In genomic region chr13:21414231-21415212, GRCm38 (mm10) we compare ENCODE assay signal across 15 mouse cellular contexts. TPM values are rescaled to one million over a fixed set of nuclear protein-coding genes. Genes with fewer than 3 reads are reported as not detected.
DNase-seq lines count a peak whose midpoint lies in the region; ATAC-seq and TF ChIP-seq lines count a peak whose summit lies in the region.
"Had no signal": no experiment of that assay in that cellular context is flagged by ENCODE, and none has a peak within 500 bp of the region (broad histone marks: within the 10 kb centered on the region; RNA-seq: fewer than 3 reads in every experiment).

No protein-coding gene starts in this region.

- no peak overlapping the region for H3K4me2 ChIP-seq in kidney, embryonic 15.5 days
- H3K4me2 ChIP-seq in kidney, embryonic 14.5 days (replicated peaks; ENCODE audit: low read depth, low read length): no peak overlapping the region
- H3K4me2 ChIP-seq in liver, postnatal 0 days (ENCODE audit: low read depth, low read length): peak overlapping the region; percentile 61
- H3K4me2 ChIP-seq in kidney, embryonic 16.5 days (replicated peaks; ENCODE audit: low read depth, low read length): no peak overlapping the region
- H3K4me2 ChIP-seq: limb, embryonic 13.5 days; midbrain, embryonic 13.5 days had no signal

- H3K27ac ChIP-seq in kidney, embryonic 15.5 days: no peak overlapping the region
- no peak overlapping the region for H3K27ac ChIP-seq in kidney, embryonic 14.5 days (ENCODE audit: low read depth, low read length)
- H3K27ac ChIP-seq in liver, postnatal 0 days (ENCODE audit: low read depth): peak overlapping the region; percentile 82
- no peak overlapping the region for H3K27ac ChIP-seq in kidney, embryonic 16.5 days (ENCODE audit: low read length)
- H3K27ac ChIP-seq: forebrain, embryonic 10.5 days; layer of hippocampus, adult 2 months; limb, embryonic 13.5 days; midbrain, embryonic 13.5 days had no signal

- TF ChIP-seq EP300 in liver, postnatal 0 days (IDR thresholded peaks at IDR 0.05; ENCODE audit: low read depth): peak; percentile 67; the same call in 1 of the 2 replicates

- no peaks in the 10 kb centered on the region for H3K27me3 ChIP-seq in kidney, embryonic 15.5 days
- H3K27me3 ChIP-seq in kidney, embryonic 14.5 days (ENCODE audit: control insufficient read depth, insufficient read depth, low read length): no peaks in the 10 kb centered on the region
- no peaks in the 10 kb centered on the region for H3K27me3 ChIP-seq in liver, postnatal 0 days (ENCODE audit: insufficient read depth, low read length)
- no peaks in the 10 kb centered on the region for H3K27me3 ChIP-seq in kidney, embryonic 16.5 days (ENCODE audit: insufficient read depth, low read length)
- H3K27me3 ChIP-seq: limb, embryonic 13.5 days; midbrain, embryonic 13.5 days had no signal

- peak; percentile 15; the same call in 1 of the 2 replicates for ATAC-seq in kidney, embryonic 15.5 days (replicated peaks; ENCODE audit: low FRiP score)
- no peak for ATAC-seq in kidney, embryonic 14.5 days (ENCODE audit: low FRiP score, low TSS enrichment)
- ATAC-seq in erythroid progenitor cell, adult 5-6 weeks (replicated peaks; ENCODE audit: low FRiP score, poor library complexity, severe bottlenecking): peak; percentile 58; the same call in 1 of the 2 replicates
- peak; percentile 66 for ATAC-seq in liver, postnatal 0 days
- no peak for ATAC-seq in kidney, embryonic 16.5 days (ENCODE audit: low FRiP score, low TSS enrichment)
- ATAC-seq: midbrain, embryonic 13.5 days had no signal

- peak; percentile 39 for DNase-seq in MEL-GATA-1-ER (ENCODE audit: extremely low read depth, low read depth)
- no peak for DNase-seq in liver, postnatal 0 days
- DNase-seq in gastrocnemius, postnatal 4 days (ENCODE audit: low spot score in 2 of 2): no peak
- no peak for DNase-seq in cerebellum, adult 18-20 months
- DNase-seq: embryo, embryonic 11 days; kidney, adult 11 months; right cerebral cortex, adult 18-20 months had no signal

- H3K9ac ChIP-seq in kidney, embryonic 15.5 days: no peak overlapping the region
- no peak overlapping the region for H3K9ac ChIP-seq in kidney, embryonic 14.5 days (ENCODE audit: low read depth, low read length)
- H3K9ac ChIP-seq in liver, postnatal 0 days (replicated peaks): peak overlapping the region; percentile 41
- H3K9ac ChIP-seq in kidney, embryonic 16.5 days (replicated peaks; ENCODE audit: low read length): no peak overlapping the region
- H3K9ac ChIP-seq: limb, embryonic 13.5 days; midbrain, embryonic 13.5 days had no signal

- no peaks in the 10 kb centered on the region for H3K4me1 ChIP-seq in kidney, embryonic 15.5 days
- no peaks in the 10 kb centered on the region for H3K4me1 ChIP-seq in kidney, embryonic 14.5 days (ENCODE audit: control insufficient read depth, insufficient read depth, low read length)
- peaks cover 20% of the 10 kb centered on the region; the same call in 1 of the 2 replicates for H3K4me1 ChIP-seq in liver, postnatal 0 days (ENCODE audit: insufficient read depth)
- no peaks in the 10 kb centered on the region for H3K4me1 ChIP-seq in kidney, embryonic 16.5 days (ENCODE audit: insufficient read depth, low read length)
- H3K4me1 ChIP-seq: limb, embryonic 13.5 days; midbrain, embryonic 13.5 days had no signal

- no peak overlapping the region for H3K4me3 ChIP-seq in kidney, embryonic 15.5 days (replicated peaks)
- H3K4me3 ChIP-seq in kidney, embryonic 14.5 days (ENCODE audit: low read length): no peak overlapping the region
- 0 out of 2 replicates have a peak overlapping the region, but pooled peaks have one; percentile 8 for H3K4me3 ChIP-seq in liver, postnatal 0 days (ENCODE audit: low read depth, low read length)
- H3K4me3 ChIP-seq in kidney, embryonic 16.5 days (ENCODE audit: low read length): no peak overlapping the region
- H3K4me3 ChIP-seq: forebrain, embryonic 10.5 days; layer of hippocampus, adult 2 months; limb, embryonic 13.5 days; midbrain, embryonic 13.5 days had no signal

- no peaks in the 10 kb centered on the region for H3K36me3 ChIP-seq in kidney, embryonic 15.5 days
- no peaks in the 10 kb centered on the region for H3K36me3 ChIP-seq in kidney, embryonic 14.5 days (ENCODE audit: control insufficient read depth, insufficient read depth, low read length)
- no peaks in the 10 kb centered on the region for H3K36me3 ChIP-seq in liver, postnatal 0 days (replicated peaks; ENCODE audit: insufficient read depth, low read length)
- no peaks in the 10 kb centered on the region for H3K36me3 ChIP-seq in kidney, embryonic 16.5 days (ENCODE audit: insufficient read depth, low read length)
- H3K36me3 ChIP-seq: forebrain, embryonic 10.5 days; limb, embryonic 13.5 days; midbrain, embryonic 13.5 days had no signal

- WGBS in kidney, embryonic 15.5 days: 71% methylated on average over 15 of the region's 15 CpGs
- 74% methylated on average over 15 of the region's 15 CpGs for WGBS in kidney, embryonic 14.5 days
- 43% methylated on average over 15 of the region's 15 CpGs for WGBS in liver, postnatal 0 days (ENCODE audit: insufficient replicate concordance)
- WGBS in kidney, embryonic 16.5 days: 73% methylated on average over 14 of the region's 15 CpGs

- no peak for TF ChIP-seq CTCF in liver, postnatal 0 days (IDR thresholded peaks at IDR 0.05; ENCODE audit: low read depth)

- H3K9me3 ChIP-seq in kidney, embryonic 15.5 days (replicated peaks): no peaks in the 10 kb centered on the region
- no peaks in the 10 kb centered on the region for H3K9me3 ChIP-seq in kidney, embryonic 14.5 days (ENCODE audit: control insufficient read depth, low read length)
- no peaks in the 10 kb centered on the region for H3K9me3 ChIP-seq in liver, postnatal 0 days (ENCODE audit: low read length)
- no peaks in the 10 kb centered on the region for H3K9me3 ChIP-seq in kidney, embryonic 16.5 days (ENCODE audit: low read length)
- H3K9me3 ChIP-seq: forebrain, embryonic 10.5 days; limb, embryonic 13.5 days; midbrain, embryonic 13.5 days had no signal

RNA-seq across cellular contexts. Expression of gene Zkscan3, which starts 12.0 kb away (rescaled TPM):
- 82.5 and 84.2 TPM in 2 replicates for polyA plus RNA-seq in kidney, embryonic 15.5 days (2015; fragmentation: Nextera tagmentation; extraction: Ambion mirVana)
- polyA plus RNA-seq in kidney, embryonic 14.5 days (2014; fragmentation: Nextera tagmentation; extraction: Ambion mirVana): 73.9 and 80.4 TPM in 2 replicates
- total RNA-seq in erythroid progenitor cell, adult 5-6 weeks (2015; ENCODE audit: low replicate concordance): 33.5 and 39.4 TPM in 2 replicates
- 23.8 and 29.0 TPM in 2 replicates for total RNA-seq in erythroid progenitor cell, adult 5-6 weeks (2017; ENCODE audit: low replicate concordance)
- 22.2 and 24.6 TPM in 2 replicates for polyA plus RNA-seq in liver, postnatal 0 days (2015; fragmentation: Nextera tagmentation; extraction: Ambion mirVana)
- polyA plus RNA-seq in kidney, embryonic 16.5 days (2015; fragmentation: Nextera tagmentation; extraction: Ambion mirVana): 88.0 and 91.8 TPM in 2 replicates
- total RNA-seq in gastrocnemius, postnatal 4 days (2021): 10 to 100 TPM; 30.4 to 34.4 TPM

RNA-seq across cellular contexts. Expression of gene Pgbd1, which starts 26.3 kb away (rescaled TPM):
- polyA plus RNA-seq in kidney, embryonic 15.5 days (2015; fragmentation: Nextera tagmentation; extraction: Ambion mirVana): 3.6 and 3.9 TPM in 2 replicates
- polyA plus RNA-seq in kidney, embryonic 14.5 days (2014; fragmentation: Nextera tagmentation; extraction: Ambion mirVana): 3.4 and 4.9 TPM in 2 replicates
- not detected in 2 replicates for total RNA-seq in erythroid progenitor cell, adult 5-6 weeks (2015; ENCODE audit: low replicate concordance)
- not detected in 2 replicates for total RNA-seq in erythroid progenitor cell, adult 5-6 weeks (2017; ENCODE audit: low replicate concordance)
- polyA plus RNA-seq in liver, postnatal 0 days (2015; fragmentation: Nextera tagmentation; extraction: Ambion mirVana): 0.31 and 0.39 TPM in 2 replicates
- polyA plus RNA-seq in kidney, embryonic 16.5 days (2015; fragmentation: Nextera tagmentation; extraction: Ambion mirVana): 3.8 and 4.7 TPM in 2 replicates
- under 1 TPM; 0.29 to 0.49 TPM for total RNA-seq in gastrocnemius, postnatal 4 days (2021)

RNA-seq across cellular contexts. Expression of gene Zscan26, which starts 39.0 kb away (rescaled TPM):
- 32.6 and 37.0 TPM in 2 replicates for polyA plus RNA-seq in kidney, embryonic 15.5 days (2015; fragmentation: Nextera tagmentation; extraction: Ambion mirVana)
- 23.5 and 27.6 TPM in 2 replicates for polyA plus RNA-seq in kidney, embryonic 14.5 days (2014; fragmentation: Nextera tagmentation; extraction: Ambion mirVana)
- total RNA-seq in erythroid progenitor cell, adult 5-6 weeks (2015; ENCODE audit: low replicate concordance): 4.7 and 8.0 TPM in 2 replicates
- 0.98 and 3.2 TPM in 2 replicates for total RNA-seq in erythroid progenitor cell, adult 5-6 weeks (2017; ENCODE audit: low replicate concordance)
- polyA plus RNA-seq in liver, postnatal 0 days (2015; fragmentation: Nextera tagmentation; extraction: Ambion mirVana): 13.3 and 15.2 TPM in 2 replicates
- polyA plus RNA-seq in kidney, embryonic 16.5 days (2015; fragmentation: Nextera tagmentation; extraction: Ambion mirVana): 22.9 and 32.2 TPM in 2 replicates
- 10 to 100 TPM; 18.3 to 19.0 TPM for total RNA-seq in gastrocnemius, postnatal 4 days (2021)

RNA-seq across cellular contexts. Expression of gene Zscan12, which starts 51.9 kb away (rescaled TPM):
- polyA plus RNA-seq in kidney, embryonic 15.5 days (2015; fragmentation: Nextera tagmentation; extraction: Ambion mirVana): 12.4 and 12.7 TPM in 2 replicates
- polyA plus RNA-seq in kidney, embryonic 14.5 days (2014; fragmentation: Nextera tagmentation; extraction: Ambion mirVana): 10.9 and 15.5 TPM in 2 replicates
- total RNA-seq in erythroid progenitor cell, adult 5-6 weeks (2015; ENCODE audit: low replicate concordance): 2.9 TPM in 1 of 2 replicates, not detected in the other
- 0.98 and 3.3 TPM in 2 replicates for total RNA-seq in erythroid progenitor cell, adult 5-6 weeks (2017; ENCODE audit: low replicate concordance)
- polyA plus RNA-seq in liver, postnatal 0 days (2015; fragmentation: Nextera tagmentation; extraction: Ambion mirVana): 2.4 and 2.7 TPM in 2 replicates
- 12.9 and 13.9 TPM in 2 replicates for polyA plus RNA-seq in kidney, embryonic 16.5 days (2015; fragmentation: Nextera tagmentation; extraction: Ambion mirVana)
- 1 to 10 TPM; 8.2 to 8.5 TPM for total RNA-seq in gastrocnemius, postnatal 4 days (2021)

RNA-seq across cellular contexts. Expression of gene Nkapl, which starts 53.8 kb away (rescaled TPM):
- 2.0 and 2.9 TPM in 2 replicates for polyA plus RNA-seq in kidney, embryonic 15.5 days (2015; fragmentation: Nextera tagmentation; extraction: Ambion mirVana)
- 2.2 and 2.6 TPM in 2 replicates for polyA plus RNA-seq in kidney, embryonic 14.5 days (2014; fragmentation: Nextera tagmentation; extraction: Ambion mirVana)
- total RNA-seq in erythroid progenitor cell, adult 5-6 weeks (2015; ENCODE audit: low replicate concordance): not detected in 2 replicates
- not detected in 2 replicates for total RNA-seq in erythroid progenitor cell, adult 5-6 weeks (2017; ENCODE audit: low replicate concordance)
- polyA plus RNA-seq in liver, postnatal 0 days (2015; fragmentation: Nextera tagmentation; extraction: Ambion mirVana): 2.0 TPM in 2 replicates
- 1.9 and 2.3 TPM in 2 replicates for polyA plus RNA-seq in kidney, embryonic 16.5 days (2015; fragmentation: Nextera tagmentation; extraction: Ambion mirVana)
- total RNA-seq in gastrocnemius, postnatal 4 days (2021): under 1 TPM; 0.41 to 0.81 TPM

Comparison
In these comparisons a context has a peak if more than half of its experiments do, and no peak if none do; other contexts are left out.
1. ATAC-seq: peak in kidney, embryonic 15.5 days (single experiment), erythroid progenitor cell, adult 5-6 weeks (single experiment) and liver, postnatal 0 days (single experiment); none in kidney, embryonic 14.5 days (single experiment) and kidney, embryonic 16.5 days (single experiment).